Mouse (Mus musculus) forebrain, embryonic 13.5 days (tissue): ENCODE data around the gene Zbtb34. TPM values are rescaled to one million over a fixed set of nuclear protein-coding genes. Genes with fewer than 3 reads are reported as not detected.
A peak's percentile ranks its signal among the peaks of the same experiment; 100 is the strongest.

Source experiments
- ATAC-seq: fragments of 200-750 bp; cut with Nextera tagmentation; 2 replicates; pipeline ENCODE4 v1.8.0; 2017
- H3K27ac ChIP-seq: fragments of 300-500 bp; sonication (generic); 2 replicates; pipeline ENCODE4 v1.5.1; 2015; ENCODE audit warnings: inconsistent platforms, mild to moderate bottlenecking, moderate library complexity
- H3K27me3 ChIP-seq: fragments of 300-500 bp; sonication (generic); 2 replicates; pipeline ENCODE4 v1.6.1; 2015; ENCODE audit warnings: mild to moderate bottlenecking, inconsistent platforms
- H3K36me3 ChIP-seq: fragments of 300-500 bp; sonication (generic); 2 replicates; pipeline ENCODE4 v1.6.1; 2015; ENCODE audit warnings: mild to moderate bottlenecking, inconsistent platforms; ENCODE audit not compliant: poor library complexity, severe bottlenecking
- H3K4me1 ChIP-seq: fragments of 300-500 bp; sonication (generic); 2 replicates; pipeline ENCODE4 v1.6.1; 2015; ENCODE audit warnings: inconsistent platforms
- H3K4me2 ChIP-seq: fragments of 300-500 bp; sonication (generic); 2 replicates; pipeline ENCODE4 v1.6.1; 2015; ENCODE audit warnings: inconsistent platforms, mild to moderate bottlenecking, moderate library complexity
- H3K4me3 ChIP-seq: fragments of 300-500 bp; sonication (generic); 2 replicates; pipeline ENCODE4 v1.5.1; 2015; ENCODE audit warnings: mild to moderate bottlenecking, inconsistent platforms
- H3K9ac ChIP-seq: fragments of 300-500 bp; sonication (generic); 2 replicates; pipeline ENCODE4 v1.6.1; 2015; ENCODE audit warnings: mild to moderate bottlenecking, inconsistent platforms
- H3K9me3 ChIP-seq: fragments of 300-500 bp; sonication (generic); replicated peaks from 2 replicates; pipeline ENCODE4 v1.6.1; 2016; ENCODE audit warnings: inconsistent platforms
- WGBS: fragments of 180-500 bp; shearing (Covaris S2); methylation state at CpG from one replicate; pipeline ENCODE4 v1.1.7; 2015; 5-methylcytosine and 5-hydroxymethylcytosine counted together
- polyA plus RNA-seq: library from polyadenylated mRNA; unstranded; fragments of >200 nt; fragmentation: Nextera tagmentation; extraction: Ambion mirVana; gene quantifications from 2 replicates; pipeline ENCODE4 v1.2.1, GENCODE M21; 2015

Zbtb34 gene
- polyA plus RNA-seq, 1 experiment from 2014 or later = 4.8 TPM

- H3K4me3 ChIP-seq = peak overlapping the region; percentile 97
- H3K4me2 ChIP-seq = peak overlapping the region; percentile 96
- H3K4me1 ChIP-seq = peaks cover 34% of the 10 kb centered on the region
- H3K36me3 ChIP-seq = peaks cover 24% of the 10 kb centered on the region
- WGBS = 46% methylated on average over 6 of the region's 6 CpGs
- ATAC-seq = no peak
- no peaks in the 10 kb centered on the region for H3K9me3 ChIP-seq
- H3K9ac ChIP-seq = peak overlapping the region; percentile 98
- no peak overlapping the region for H3K27ac ChIP-seq
- no peaks in the 10 kb centered on the region for H3K27me3 ChIP-seq
Measured at GRCm38 (mm10) chr2:33429339-33429738, 1.8 kb downstream of the Zbtb34 start.

GRCm38 (mm10) chr2:33426640-33427398 is 4.3 kb downstream of the Zbtb34 start:
- no peak overlapping the region for H3K9ac ChIP-seq

DNA sequence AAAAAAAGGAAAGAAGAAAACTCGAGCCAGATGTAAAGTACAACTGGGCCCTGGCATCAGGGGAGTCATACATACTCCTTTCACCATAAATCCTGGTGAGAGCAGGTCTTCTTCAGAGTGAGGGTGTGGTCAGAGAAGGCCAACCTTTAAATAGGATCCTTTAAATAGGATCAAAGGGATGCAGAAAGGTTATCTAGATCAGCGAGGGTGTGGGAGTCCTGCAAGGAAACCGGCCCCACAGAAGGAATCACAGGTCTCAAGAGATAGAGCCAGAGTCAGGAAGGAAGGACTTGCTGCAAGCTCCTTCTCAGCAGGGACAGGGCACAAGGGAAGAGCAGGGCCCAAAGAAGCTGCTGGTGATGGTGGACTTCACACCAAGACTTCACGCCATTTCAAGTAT is 13.7 kb downstream of the Zbtb34 start:
- H3K27me3 ChIP-seq = no peaks in the 10 kb centered on the region
- H3K4me1 ChIP-seq = peaks cover 3% of the 10 kb centered on the region; the same call in 1 of the 2 replicates
- H3K4me2 ChIP-seq = no peak overlapping the region
- no peak overlapping the region for H3K9ac ChIP-seq
- H3K36me3 ChIP-seq = peaks cover 21% of the 10 kb centered on the region
- no peak overlapping the region for H3K4me3 ChIP-seq
- 85% methylated on average over 4 of the region's 4 CpGs for WGBS
- H3K9me3 ChIP-seq = no peaks in the 10 kb centered on the region
- H3K27ac ChIP-seq = no peak overlapping the region
- ATAC-seq = no peak

More at GRCm38 (mm10) chr2:33426640-33427398, 4.3 kb downstream of the Zbtb34 start:
- Histone ChIP-seq H3K4me3 (no peak overlapping the region), H3K27me3 (no peaks in the 10 kb centered on the region), H3K4me1 (peaks cover 34% of the 10 kb centered on the region), H3K4me2 (no peak overlapping the region), H3K27ac (no peak overlapping the region; the same call in 1 of the 2 replicates), H3K9me3 (no peaks in the 10 kb centered on the region), H3K36me3 (peaks cover 34% of the 10 kb centered on the region)
- WGBS = 66% methylated on average over 10 of the region's 10 CpGs
- no peak for ATAC-seq

- Histone ChIP-seq H3K27me3 (no peaks in the 10 kb centered on the region), H3K9ac (no peak overlapping the region), H3K4me2 (no peak overlapping the region), H3K4me3 (no peak overlapping the region), H3K4me1 (peaks cover 3% of the 10 kb centered on the region; the same call in 1 of the 2 replicates), H3K36me3 (peaks cover 38% of the 10 kb centered on the region), H3K27ac (no peak overlapping the region), H3K9me3 (no peaks in the 10 kb centered on the region)
- whole genome bisulfite sequencing = 92% methylated on average over 13 of the region's 13 CpGs
- no peak for ATAC-seq
Measured at GRCm38 (mm10) chr2:33414019-33414418, 17.1 kb downstream of the Zbtb34 start.

DNA sequence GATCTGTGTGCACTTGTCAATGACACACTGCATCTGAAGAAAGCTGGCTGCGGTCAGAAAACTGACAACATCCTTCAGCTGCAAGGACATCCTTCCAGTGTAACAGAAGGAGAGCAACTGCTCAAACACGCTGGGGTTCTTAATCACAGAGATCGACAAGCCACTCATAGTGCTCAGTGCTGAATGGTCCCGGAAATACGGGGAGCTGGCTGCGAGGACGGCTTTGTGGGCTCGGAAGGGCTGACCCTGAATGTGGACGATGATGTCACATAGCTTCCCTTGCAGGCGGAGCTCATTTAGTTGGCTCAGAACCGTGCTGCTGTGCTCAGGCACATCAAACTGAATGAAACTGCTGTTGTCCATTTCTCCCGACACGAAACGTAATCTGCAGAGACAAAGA is 19.0 kb downstream of the Zbtb34 start:
- Histone ChIP-seq H3K4me3 (no peak overlapping the region), H3K9me3 (no peaks in the 10 kb centered on the region), H3K27ac (peak overlapping the region; percentile 44), H3K4me2 (no peak overlapping the region), H3K9ac (no peak overlapping the region), H3K27me3 (no peaks in the 10 kb centered on the region), H3K4me1 (peaks cover 3% of the 10 kb centered on the region; the same call in 1 of the 2 replicates), H3K36me3 (peaks cover 44% of the 10 kb centered on the region)
- ATAC-seq = no peak
- WGBS = 79% methylated on average over 14 of the region's 14 CpGs

- peaks cover 5% of the 10 kb centered on the region; the same call in 1 of the 2 replicates for H3K4me1 ChIP-seq
- no peaks in the 10 kb centered on the region for H3K27me3 ChIP-seq
- WGBS = 88% methylated on average over 4 of the region's 4 CpGs
- no peak overlapping the region for H3K9ac ChIP-seq
- no peaks in the 10 kb centered on the region for H3K9me3 ChIP-seq
- no peak for ATAC-seq
- H3K36me3 ChIP-seq = peaks cover 11% of the 10 kb centered on the region
- no peak overlapping the region for H3K4me3 ChIP-seq
- H3K27ac ChIP-seq = no peak overlapping the region
- H3K4me2 ChIP-seq = no peak overlapping the region
Measured at GRCm38 (mm10) chr2:33403511-33404003, 27.6 kb downstream of the Zbtb34 start.

DNA sequence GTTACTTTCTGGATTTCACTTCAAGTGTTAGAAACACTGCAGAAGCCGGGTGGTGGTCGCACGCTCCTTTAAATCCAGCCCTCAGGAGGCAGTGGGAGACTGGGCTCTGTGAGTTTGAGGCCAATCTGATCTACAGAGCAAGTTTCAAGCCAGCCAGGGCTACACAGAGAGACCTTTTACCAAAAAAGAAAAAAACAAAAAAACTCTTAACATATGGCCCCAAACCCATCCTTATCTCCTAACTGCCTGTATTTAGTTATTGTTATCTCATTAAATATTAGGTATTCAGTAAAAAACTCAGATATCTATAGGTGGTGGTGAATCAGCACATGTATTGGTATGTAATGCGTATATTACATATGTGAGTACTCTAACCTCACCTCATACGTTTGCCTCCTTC is 28.5 kb downstream of the Zbtb34 start:
- H3K4me2 ChIP-seq = no peak overlapping the region
- H3K4me1 ChIP-seq = peaks cover 5% of the 10 kb centered on the region; the same call in 1 of the 2 replicates
- 71% methylated on average over 5 of the region's 5 CpGs for WGBS
- H3K9me3 ChIP-seq = no peaks in the 10 kb centered on the region
- H3K27me3 ChIP-seq = no peaks in the 10 kb centered on the region
- no peak for ATAC-seq
- H3K27ac ChIP-seq = no peak overlapping the region
- 0 out of 2 replicates have a peak, but pooled peaks cover 4% of the 10 kb centered on the region for H3K36me3 ChIP-seq
- no peak overlapping the region for H3K9ac ChIP-seq
- H3K4me3 ChIP-seq = no peak overlapping the region

- Histone ChIP-seq H3K4me2 (no peak overlapping the region), H3K4me3 (no peak overlapping the region), H3K27me3 (no peaks in the 10 kb centered on the region), H3K27ac (no peak overlapping the region), H3K9me3 (no peaks in the 10 kb centered on the region), H3K9ac (no peak overlapping the region), H3K4me1 (peaks cover 5% of the 10 kb centered on the region; the same call in 1 of the 2 replicates), H3K36me3 (0 out of 2 replicates have a peak, but pooled peaks cover 4% of the 10 kb centered on the region)
- WGBS = 37% methylated on average over 7 of the region's 7 CpGs
- ATAC-seq = no peak
Measured at GRCm38 (mm10) chr2:33402236-33402635, 28.9 kb downstream of the Zbtb34 start.

- Histone ChIP-seq H3K9me3 (no peaks in the 10 kb centered on the region), H3K27me3 (no peaks in the 10 kb centered on the region), H3K36me3 (no peaks in the 10 kb centered on the region), H3K4me3 (no peak overlapping the region), H3K27ac (no peak overlapping the region), H3K4me2 (no peak overlapping the region), H3K4me1 (0 out of 2 replicates have a peak, but pooled peaks cover under 1% of the 10 kb centered on the region), H3K9ac (no peak overlapping the region)
- WGBS = 41% methylated on average over 3 of the region's 3 CpGs
- no peak for ATAC-seq
Measured at GRCm38 (mm10) chr2:33401217-33401616, 29.9 kb downstream of the Zbtb34 start.

- no peaks in the 10 kb centered on the region for H3K27me3 ChIP-seq
- WGBS = 87% methylated on average over 5 of the region's 5 CpGs
- no peak overlapping the region for H3K4me3 ChIP-seq
- H3K4me1 ChIP-seq = no peaks in the 10 kb centered on the region
- H3K9me3 ChIP-seq = no peaks in the 10 kb centered on the region
- no peak overlapping the region for H3K9ac ChIP-seq
- no peak for ATAC-seq
- no peaks in the 10 kb centered on the region for H3K36me3 ChIP-seq
- H3K4me2 ChIP-seq = no peak overlapping the region
- H3K27ac ChIP-seq = no peak overlapping the region
Measured at GRCm38 (mm10) chr2:33400541-33400940, 30.6 kb downstream of the Zbtb34 start.

- Histone ChIP-seq H3K27me3 (no peaks in the 10 kb centered on the region), H3K4me3 (no peak overlapping the region), H3K4me2 (no peak overlapping the region), H3K36me3 (no peaks in the 10 kb centered on the region), H3K9ac (no peak overlapping the region), H3K27ac (no peak overlapping the region), H3K4me1 (peaks cover 4% of the 10 kb centered on the region; the same call in 1 of the 2 replicates), H3K9me3 (no peaks in the 10 kb centered on the region)
- ATAC-seq = no peak
- WGBS = 86% methylated on average over 7 of the region's 7 CpGs
Measured at GRCm38 (mm10) chr2:33399091-33399490, 32.0 kb downstream of the Zbtb34 start.

DNA sequence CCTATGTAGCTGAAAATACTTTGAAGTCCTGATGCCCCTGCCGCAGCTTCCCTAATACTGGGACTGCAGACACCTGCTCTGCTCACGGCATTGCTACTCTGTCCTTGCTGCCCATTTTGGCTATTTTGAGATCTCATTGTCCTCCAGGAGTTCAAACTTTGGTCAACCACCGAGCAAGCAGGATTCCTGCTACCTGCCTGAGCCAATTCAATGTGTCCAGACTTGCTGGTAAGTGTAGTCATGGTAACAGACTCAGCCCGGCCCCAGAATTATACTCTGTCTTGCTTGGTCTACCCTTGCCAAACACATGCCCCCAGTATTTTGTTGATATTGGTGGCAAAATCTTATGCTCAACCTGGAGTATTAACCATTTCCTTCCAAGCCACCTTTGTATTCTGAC is 34.1 kb downstream of the Zbtb34 start:
- Histone ChIP-seq H3K4me3 (no peak overlapping the region), H3K9ac (no peak overlapping the region), H3K4me2 (no peak overlapping the region), H3K27ac (no peak overlapping the region), H3K4me1 (peaks cover 11% of the 10 kb centered on the region; the same call in 1 of the 2 replicates), H3K27me3 (no peaks in the 10 kb centered on the region), H3K36me3 (no peaks in the 10 kb centered on the region), H3K9me3 (no peaks in the 10 kb centered on the region)
- 75% methylated on average over 4 of the region's 4 CpGs for WGBS
- ATAC-seq = no peak
